Mouse (Mus musculus) cerebellum, adult 2 months (tissue): ENCODE results near the gene Cdrt4.

Source experiments
- CTCF ChIP-seq: fragments of 200-500 bp; IDR thresholded peaks from 2 replicates; pipeline ENCODE4 v1.5.1; 2011; ENCODE audit warnings: low read depth, mild to moderate bottlenecking, control low read depth, low read length, moderate library complexity, borderline replicate concordance; ENCODE audit not compliant: insufficient read depth
- POLR2A ChIP-seq: fragments of 200-500 bp; IDR thresholded peaks from 2 replicates; pipeline ENCODE4 v1.6.1; 2011; ENCODE audit warnings: low read length, control low read depth, borderline replicate concordance; ENCODE audit not compliant: insufficient read depth

DNA sequence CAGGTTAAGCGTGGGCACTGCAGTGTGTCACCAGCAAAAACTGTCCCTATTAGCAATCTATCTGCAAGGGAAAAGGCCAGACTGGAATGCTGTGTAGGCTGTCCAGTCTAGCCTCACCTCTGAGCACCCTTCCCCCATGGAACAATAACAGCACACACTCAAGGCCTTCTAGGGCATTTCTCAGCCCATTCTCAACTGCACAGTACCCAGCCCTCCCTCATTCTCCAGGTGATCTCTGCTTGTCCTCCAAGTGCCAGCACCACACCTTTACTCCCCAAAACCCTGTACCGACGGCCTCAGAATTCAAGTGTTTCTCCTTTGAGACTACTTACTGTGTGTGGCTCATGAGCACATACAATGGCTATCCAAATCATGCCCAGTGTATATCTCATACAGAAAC is 77.1 kb downstream of the Cdrt4 start:
- no peak for TF ChIP-seq POLR2A
- TF ChIP-seq CTCF: no peak
